33 mouse cellular contexts compared by ENCODE assay signal in genomic region chr3:21910080-21910479, GRCm38 (mm10).
"Had no signal": no experiment of that assay in that cellular context is flagged by ENCODE, and none has a peak within 500 bp of the region (broad histone marks: within the 10 kb centered on the region; RNA-seq: fewer than 3 reads in every experiment).

No protein-coding gene starts in this region.

- H3K36me3 ChIP-seq: limb, embryonic 10.5 days; limb, embryonic 12.5 days; limb, embryonic 13.5 days; limb, embryonic 15.5 days; liver, embryonic 12.5 days; liver, embryonic 13.5 days; liver, embryonic 15.5 days; lung, embryonic 15.5 days; midbrain, embryonic 10.5 days; midbrain, embryonic 12.5 days; midbrain, embryonic 13.5 days; midbrain, embryonic 15.5 days; neural tube, embryonic 12.5 days; neural tube, embryonic 13.5 days had no signal

- H3K27me3 ChIP-seq: limb, embryonic 12.5 days; limb, embryonic 13.5 days; limb, embryonic 15.5 days; liver, embryonic 12.5 days; liver, embryonic 13.5 days; liver, embryonic 15.5 days; lung, embryonic 15.5 days; megakaryocyte, embryonic 14.5 days; midbrain, embryonic 12.5 days; midbrain, embryonic 13.5 days; midbrain, embryonic 15.5 days; neural tube, embryonic 12.5 days; neural tube, embryonic 13.5 days had no signal

- H3K9me3 ChIP-seq: limb, embryonic 10.5 days; limb, embryonic 12.5 days; limb, embryonic 15.5 days; liver, embryonic 12.5 days; liver, embryonic 13.5 days; liver, embryonic 15.5 days; lung, embryonic 15.5 days; megakaryocyte, embryonic 14.5 days; midbrain, embryonic 10.5 days; midbrain, embryonic 12.5 days; midbrain, embryonic 13.5 days; midbrain, embryonic 15.5 days; neural tube, embryonic 12.5 days; neural tube, embryonic 13.5 days had no signal

- H3K4me1 ChIP-seq: limb, embryonic 10.5 days; limb, embryonic 12.5 days; limb, embryonic 13.5 days; limb, embryonic 15.5 days; liver, embryonic 12.5 days; liver, embryonic 13.5 days; liver, embryonic 15.5 days; lung, embryonic 15.5 days; midbrain, embryonic 10.5 days; midbrain, embryonic 12.5 days; midbrain, embryonic 13.5 days; midbrain, embryonic 15.5 days; neural tube, embryonic 12.5 days; neural tube, embryonic 13.5 days had no signal

- DNase-seq: left cerebral cortex, postnatal 4 days; liver; liver, embryonic 13.5 days; liver, postnatal 0 days; lung, adult 18-20 months; lung, adult 2 months; lung, embryonic 14.5 days; lung, postnatal 10 days; lung, postnatal 14 days; lung, postnatal 36 days; lung, postnatal 4 days; midbrain, embryonic 14.5 days had no signal

- H3K9ac ChIP-seq: limb, embryonic 12.5 days; limb, embryonic 13.5 days; limb, embryonic 15.5 days; liver, embryonic 12.5 days; liver, embryonic 13.5 days; liver, embryonic 14.5 days; liver, embryonic 15.5 days; liver, postnatal 0 days; lung, embryonic 14.5 days; lung, embryonic 15.5 days; midbrain, embryonic 12.5 days; midbrain, embryonic 13.5 days; midbrain, embryonic 15.5 days; neural tube, embryonic 12.5 days; neural tube, embryonic 13.5 days had no signal

- H3K27ac ChIP-seq: limb, embryonic 10.5 days; limb, embryonic 12.5 days; limb, embryonic 13.5 days; limb, embryonic 15.5 days; liver, embryonic 12.5 days; liver, embryonic 13.5 days; liver, embryonic 14.5 days; liver, embryonic 15.5 days; lung, embryonic 15.5 days; macrophage; midbrain, embryonic 10.5 days; midbrain, embryonic 12.5 days; midbrain, embryonic 13.5 days; midbrain, embryonic 15.5 days; neural tube, embryonic 12.5 days; neural tube, embryonic 13.5 days had no signal

- H3K4me2 ChIP-seq: limb, embryonic 12.5 days; limb, embryonic 13.5 days; limb, embryonic 15.5 days; liver, embryonic 11.5 days; liver, embryonic 12.5 days; liver, embryonic 13.5 days; liver, embryonic 15.5 days; lung, embryonic 14.5 days; lung, embryonic 15.5 days; midbrain, embryonic 11.5 days; midbrain, embryonic 12.5 days; midbrain, embryonic 13.5 days; midbrain, embryonic 15.5 days; neural tube, embryonic 12.5 days; neural tube, embryonic 13.5 days had no signal

- ATAC-seq: liver, embryonic 12.5 days; liver, postnatal 0 days; lung, postnatal 0 days; midbrain, embryonic 13.5 days; midbrain, embryonic 15.5 days; midbrain, embryonic 16.5 days had no signal

- H3K4me3 ChIP-seq: limb, embryonic 10.5 days; limb, embryonic 12.5 days; limb, embryonic 13.5 days; limb, embryonic 15.5 days; liver, embryonic 12.5 days; liver, embryonic 13.5 days; liver, embryonic 15.5 days; lung, embryonic 15.5 days; megakaryocyte, embryonic 14.5 days; midbrain, embryonic 10.5 days; midbrain, embryonic 12.5 days; midbrain, embryonic 13.5 days; midbrain, embryonic 15.5 days; myocyte; neural tube, embryonic 12.5 days; neural tube, embryonic 13.5 days had no signal
